Mouse (Mus musculus) testis, postnatal 14 days (tissue): ENCODE data around the gene Dis3.
"Not testable (repeated sequence)": the region's sequence is repeated elsewhere in the genome, so short reads cannot be mapped to it uniquely, and the experiment has no call there.

Source experiments
- DNase-seq: peaks from one replicate; pipeline ENCODE4 v3.0.0; 2021; ENCODE audit warnings: low spot score

Dis3 gene

GRCm38 (mm10) chr14:99060616-99061015 lies 39.0 kb downstream of the Dis3 start:
- DNase-seq = no peak

DNA sequence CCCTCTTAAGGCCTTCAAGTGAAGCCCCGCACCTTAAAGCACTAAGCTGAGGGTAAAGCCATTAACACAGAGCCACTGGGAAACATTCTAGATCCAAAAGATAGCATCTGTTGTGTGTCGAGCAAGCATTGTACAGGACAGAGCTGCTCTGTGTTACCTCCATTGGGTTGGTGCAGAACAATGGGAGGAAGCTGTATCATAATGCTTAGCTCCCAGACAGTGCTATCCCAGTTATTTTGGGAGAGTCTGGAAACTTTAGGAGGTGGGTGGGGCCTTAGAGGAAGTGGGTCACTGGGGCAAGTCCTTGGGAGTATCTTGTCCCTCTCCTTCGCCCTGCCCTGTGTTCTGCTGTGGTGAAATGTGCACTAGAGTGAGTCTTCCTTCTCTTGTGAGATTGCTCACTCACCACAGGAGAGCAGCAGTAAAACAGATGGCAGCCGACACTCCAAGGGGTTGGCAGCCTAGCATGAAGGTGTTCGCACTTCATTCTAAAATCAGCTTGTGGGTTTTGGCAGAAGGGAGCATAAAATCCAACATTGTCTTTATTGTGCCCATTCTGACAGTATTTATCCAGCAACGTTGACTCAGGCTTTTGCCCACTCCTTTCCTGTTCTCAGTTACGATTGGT lies 40.5 kb downstream of the Dis3 start:
- no peak for DNase-seq

DNA sequence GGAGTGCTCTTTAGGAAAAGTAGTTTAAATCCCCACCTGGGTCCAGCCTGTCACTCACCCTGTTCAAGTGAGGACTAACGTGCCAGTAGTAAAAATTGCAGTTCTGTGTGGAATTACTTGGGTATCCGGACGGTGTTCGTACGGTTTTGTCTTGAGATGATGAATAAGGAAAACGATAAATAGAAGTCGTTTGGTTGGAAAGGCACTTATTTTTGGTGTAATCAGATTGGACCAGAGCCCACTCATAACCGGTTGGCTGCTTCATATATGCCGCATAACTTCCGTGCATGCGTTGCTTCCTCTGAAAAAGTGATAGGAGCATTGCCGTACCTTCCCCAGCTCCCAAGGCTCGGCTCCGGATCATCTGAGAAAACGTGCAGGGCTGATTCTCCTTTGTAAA lies 52.8 kb downstream of the Dis3 start:
- DNase-seq = no peak

GRCm38 (mm10) chr14:99046031-99046781 lies 53.4 kb downstream of the Dis3 start, which contains the start of the genes Mzt1 and Bora:
Mzt1 (minus strand) TSS chr14:99046134.
Bora (plus strand) TSS chr14:99046222.
- DNase-seq = peak; percentile 94

GRCm38 (mm10) chr14:99045378-99046030 lies 54.1 kb downstream of the Dis3 start:
- DNase-seq = no peak

- DNase-seq = no peak
Measured at GRCm38 (mm10) chr14:99044718-99045117, 54.9 kb downstream of the Dis3 start.

DNA sequence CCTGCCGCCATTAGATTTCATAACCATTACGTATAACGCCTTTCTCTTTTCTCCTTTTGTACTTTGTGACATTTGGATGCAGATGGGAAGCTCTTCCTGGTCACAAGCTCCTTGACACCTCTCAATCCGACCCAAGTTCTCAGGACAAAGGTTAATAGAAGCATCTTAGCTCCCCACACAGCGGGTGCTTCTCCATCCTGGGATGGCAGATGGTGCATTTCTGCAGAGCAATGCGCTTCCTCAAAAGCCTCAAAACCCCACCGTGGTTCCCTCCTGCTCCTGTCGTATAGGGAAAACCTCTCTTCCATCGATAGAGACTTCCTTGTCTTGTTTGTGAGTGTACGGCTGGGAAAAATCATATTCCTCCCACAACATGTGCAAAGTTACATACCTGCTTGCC lies 55.5 kb downstream of the Dis3 start:
- DNase-seq = no peak

DNA sequence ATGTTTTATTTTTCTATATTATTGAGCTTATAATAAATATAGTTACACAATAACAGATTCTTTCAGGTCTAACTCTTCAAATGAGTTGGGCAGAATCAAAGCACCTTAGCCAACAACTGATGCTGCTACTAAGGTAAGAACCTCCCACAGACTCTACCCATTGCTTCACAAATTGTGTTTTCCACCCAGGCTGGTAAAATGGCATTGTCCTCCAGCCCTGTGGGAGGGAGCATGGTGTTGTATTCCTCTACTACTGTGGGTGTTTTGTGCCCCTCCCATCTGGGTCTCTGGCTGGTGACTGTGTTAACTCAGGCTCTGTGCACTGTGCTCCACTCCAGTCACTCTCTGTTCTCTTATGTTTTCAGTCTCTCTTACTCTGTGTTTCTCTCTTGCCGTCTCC lies 56.1 kb downstream of the Dis3 start:
- no peak for DNase-seq

DNA sequence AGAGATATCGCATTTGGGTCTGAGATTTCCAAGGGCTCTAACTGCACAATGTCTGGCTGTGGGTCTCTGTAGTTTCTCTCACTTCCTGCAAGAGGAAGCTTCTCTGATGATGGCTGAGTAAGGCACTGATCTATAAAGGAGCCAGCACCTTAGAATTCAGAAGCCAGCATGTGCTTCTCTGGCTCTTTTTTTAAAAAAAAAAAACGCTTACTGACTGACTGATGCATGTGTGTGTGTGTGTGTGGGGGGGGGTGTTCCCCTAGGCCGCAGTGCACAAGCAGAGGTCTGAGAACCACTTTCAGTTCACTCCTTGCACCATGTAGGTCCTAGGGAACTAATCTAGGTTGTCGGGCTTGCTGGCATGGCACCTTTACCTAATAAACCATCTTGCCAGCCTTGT lies 58.2 kb downstream of the Dis3 start:
- no peak for DNase-seq

- not testable (repeated sequence) for DNase-seq
Measured at GRCm38 (mm10) chr14:99039308-99039707, 60.3 kb downstream of the Dis3 start.

DNA sequence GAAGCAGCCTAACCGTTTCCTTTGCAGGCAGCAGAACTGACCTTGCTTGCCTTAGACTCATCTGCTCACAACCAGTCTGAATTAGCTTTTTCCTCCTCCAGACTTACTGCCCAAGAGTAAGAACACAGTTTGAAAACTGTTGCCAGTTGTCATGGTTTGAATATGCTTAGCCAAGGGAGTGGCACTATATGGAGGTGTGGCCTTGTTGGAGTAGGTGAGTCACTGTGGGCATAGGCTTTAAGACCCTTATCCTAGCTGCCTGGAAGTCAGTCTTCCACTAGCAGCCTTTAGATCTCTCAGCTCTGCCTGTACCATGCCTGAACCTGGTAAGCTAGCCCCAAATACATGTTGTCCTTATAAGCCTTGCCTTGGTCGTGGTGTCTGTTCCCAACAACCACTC lies 61.9 kb downstream of the Dis3 start:
- no peak for DNase-seq

GRCm38 (mm10) chr14:99036039-99036438 lies 63.5 kb downstream of the Dis3 start:
- no peak for DNase-seq

GRCm38 (mm10) chr14:99034851-99035250 lies 64.7 kb downstream of the Dis3 start:
- not testable (repeated sequence) for DNase-seq

DNA sequence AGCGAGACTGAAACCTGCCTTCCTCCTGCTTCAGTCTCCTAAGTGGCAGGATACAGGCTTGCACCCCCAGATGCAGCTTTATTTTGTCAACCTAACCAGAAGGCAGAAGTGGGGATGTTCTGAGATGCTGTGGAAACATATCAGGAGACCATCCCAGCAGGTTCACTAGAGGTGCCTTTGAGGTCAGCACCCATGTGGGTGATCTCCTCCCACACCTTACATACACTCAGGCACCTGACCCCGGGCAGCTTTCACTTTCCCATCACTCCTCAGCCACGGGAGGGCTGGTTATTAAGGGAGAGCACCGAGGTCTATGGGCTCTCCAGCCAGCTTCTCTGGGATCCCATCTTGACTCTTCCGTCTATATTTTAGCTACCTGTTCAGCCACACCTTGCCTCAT lies 67.0 kb downstream of the Dis3 start:
- no peak for DNase-seq

DNA sequence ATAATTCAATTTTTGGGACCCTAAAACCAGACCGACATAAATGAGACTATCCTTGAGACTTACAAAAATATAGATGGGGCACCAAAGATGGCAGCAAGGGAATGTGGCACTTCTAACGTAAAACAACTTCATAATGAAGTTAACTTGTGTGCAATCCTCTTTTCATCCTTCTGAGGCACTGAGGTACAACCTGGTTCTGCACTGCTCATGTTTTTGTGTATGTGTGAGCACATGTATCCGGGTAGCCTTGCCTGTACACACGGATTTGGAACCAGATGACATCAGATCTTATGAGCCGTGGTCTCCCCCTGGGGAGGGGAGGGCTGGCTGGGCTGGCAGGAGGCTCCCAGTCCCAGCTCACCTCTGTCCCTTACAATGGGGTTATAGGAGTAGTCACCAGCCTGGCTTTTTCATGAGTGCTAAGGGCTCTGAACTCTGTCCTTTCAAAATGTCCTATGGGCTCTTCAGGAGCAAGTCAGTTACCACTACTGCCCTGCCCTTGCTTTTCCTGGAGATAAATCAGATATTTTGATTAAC lies 68.2 kb downstream of the Dis3 start:
- no peak for DNase-seq

- DNase-seq = no peak
Measured at GRCm38 (mm10) chr14:99029987-99030386, 69.6 kb downstream of the Dis3 start.
